Mouse (Mus musculus): ENCODE data around the gene 4930432M17Rik.
A peak's percentile ranks its signal among the peaks of the same experiment; 100 is the strongest.

4930432M17Rik gene

DNA sequence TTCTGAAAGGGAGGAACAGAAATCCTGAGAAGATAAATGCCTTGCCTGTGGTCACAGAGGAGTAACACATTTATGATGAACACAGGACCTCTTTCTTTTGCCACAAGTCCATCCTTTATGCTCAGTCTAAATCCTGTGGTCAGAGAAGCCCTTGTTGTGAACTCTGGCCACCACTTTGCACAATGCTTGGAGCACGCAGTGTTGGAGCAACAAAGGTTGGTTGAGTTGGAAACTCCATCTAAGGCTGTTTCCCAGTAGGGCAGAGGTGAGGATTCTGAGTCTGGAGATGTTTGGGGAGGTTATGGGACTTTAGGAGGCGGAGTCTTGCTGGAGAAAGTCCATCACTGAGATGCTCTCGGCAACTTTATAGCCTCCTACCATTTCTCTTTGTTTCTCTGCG lies 36.5 kb downstream of the 4930432M17Rik start:
- DNase-seq (ENCODE audit: inconsistent ontology term): peak; percentile 75

GRCm38 (mm10) chr3:121710894-121711531 lies 40.5 kb downstream of the 4930432M17Rik start:
- no peak for DNase-seq (ENCODE audit: inconsistent ontology term)

DNA sequence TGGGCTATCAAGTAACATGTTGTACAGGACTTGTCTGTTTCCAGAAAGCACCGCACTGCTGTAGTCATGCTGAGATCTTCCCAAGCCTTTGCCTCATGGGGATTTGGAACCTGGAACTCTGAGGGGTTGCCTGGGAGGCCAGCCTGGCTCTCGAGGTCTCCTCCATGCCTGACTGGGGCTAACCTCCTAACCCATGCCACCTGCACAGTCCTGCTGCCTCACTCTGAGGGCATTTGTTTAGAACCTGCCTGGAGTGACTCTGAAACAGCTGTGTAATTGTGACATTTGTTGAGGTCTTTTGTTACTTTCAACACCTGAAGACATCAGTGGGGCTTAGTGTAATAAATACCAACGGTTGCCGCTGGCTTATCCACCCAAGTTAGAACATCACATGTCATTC lies 41.7 kb downstream of the 4930432M17Rik start:
- DNase-seq (ENCODE audit: inconsistent ontology term): no peak

DNA sequence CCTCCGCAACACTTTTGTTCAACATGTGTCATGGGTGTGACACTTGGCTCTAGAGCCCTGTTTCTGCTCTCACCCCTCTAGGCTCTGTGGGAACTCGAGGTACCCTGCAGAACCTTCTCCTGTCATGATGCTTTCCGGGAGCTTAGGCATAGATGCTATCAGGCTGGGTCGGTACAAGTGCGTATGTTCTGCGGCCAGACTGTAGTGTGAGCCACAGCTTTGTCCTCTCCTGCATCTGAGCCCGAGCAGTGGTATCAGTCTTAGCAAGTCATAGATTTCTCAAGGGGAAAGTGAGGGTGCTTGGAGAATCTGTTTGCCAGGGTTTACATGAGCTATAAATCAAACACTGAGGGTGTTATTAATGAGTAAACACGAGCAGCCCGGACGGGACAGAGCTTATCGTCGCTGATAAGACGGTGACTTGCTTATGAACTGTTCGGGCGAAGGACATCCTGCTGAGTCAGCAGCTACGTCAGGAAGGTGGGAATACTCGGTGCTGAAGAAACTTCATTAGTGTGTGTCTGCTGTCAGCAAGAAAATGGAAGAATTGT lies 42.7 kb downstream of the 4930432M17Rik start:
- no peak for DNase-seq (ENCODE audit: inconsistent ontology term)

GRCm38 (mm10) chr3:121713816-121714215 lies 43.3 kb downstream of the 4930432M17Rik start:
- DNase-seq (ENCODE audit: inconsistent ontology term): peak; percentile 80

GRCm38 (mm10) chr3:121714461-121714860 lies 43.9 kb downstream of the 4930432M17Rik start:
- DNase-seq (ENCODE audit: inconsistent ontology term): no peak

DNA sequence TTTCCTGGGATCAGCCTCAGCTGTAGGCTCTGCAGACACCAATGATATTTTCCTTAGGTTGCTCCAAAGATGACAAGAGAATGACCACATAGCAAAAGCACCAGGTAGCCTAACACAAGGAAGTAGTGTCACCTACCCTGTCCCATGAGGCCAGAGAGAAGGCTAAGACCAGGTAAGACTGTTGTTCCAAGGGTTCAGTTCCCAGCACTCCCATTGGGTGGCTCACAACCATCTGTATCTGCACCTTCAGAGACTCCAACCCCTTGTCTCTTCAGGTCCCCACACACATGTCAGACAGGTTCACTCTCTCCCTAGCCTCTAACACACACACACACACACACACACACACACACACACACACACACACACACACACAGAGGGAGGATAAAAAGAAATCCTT lies 44.8 kb downstream of the 4930432M17Rik start:
- no peak for DNase-seq (ENCODE audit: inconsistent ontology term)

- no peak for DNase-seq (ENCODE audit: inconsistent ontology term)
These were observed 45.3 kb downstream of the 4930432M17Rik start for GRCm38 (mm10) chr3:121715741-121716459.

DNA sequence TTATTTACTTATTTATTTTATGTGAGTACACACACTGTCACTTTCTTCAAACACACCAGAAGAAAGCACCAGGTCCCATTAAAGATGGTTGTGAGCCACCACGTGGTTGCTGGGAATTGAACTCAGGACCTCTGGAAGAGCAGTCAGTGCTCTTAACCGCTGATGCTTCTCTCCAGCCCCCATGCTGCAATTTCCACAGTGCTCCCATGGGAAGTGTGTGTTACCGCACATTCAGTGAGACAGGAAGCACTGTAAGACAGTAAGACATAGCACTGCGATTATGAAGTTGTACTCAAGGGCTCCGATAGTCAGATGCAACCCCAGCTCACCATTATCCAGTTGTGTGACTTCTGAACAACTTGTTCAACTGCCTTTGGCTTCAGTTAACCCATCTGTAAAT lies 45.9 kb downstream of the 4930432M17Rik start:
- no peak for DNase-seq (ENCODE audit: inconsistent ontology term)

- DNase-seq (ENCODE audit: inconsistent ontology term): no peak
These were observed 48.1 kb downstream of the 4930432M17Rik start for GRCm38 (mm10) chr3:121718679-121719078.

DNA sequence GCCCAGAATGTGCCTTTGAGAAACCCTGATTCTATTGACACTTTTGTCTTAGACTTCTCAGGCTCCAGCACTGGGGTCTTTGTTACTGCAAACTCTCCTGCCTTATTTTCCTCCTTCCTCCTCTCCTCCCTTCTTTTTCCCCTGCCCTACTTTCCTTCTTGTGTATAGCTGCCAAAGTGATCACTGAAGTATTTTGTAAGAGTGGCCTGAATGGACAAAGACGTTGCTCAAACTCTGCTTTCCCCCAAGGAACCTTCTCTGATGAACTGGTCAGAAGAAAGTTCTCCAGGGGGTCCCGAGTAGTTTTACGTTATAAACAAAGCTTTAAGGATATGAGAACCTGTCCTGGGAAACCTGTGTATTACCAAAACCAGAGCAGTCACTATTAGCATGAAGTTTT lies 49.1 kb downstream of the 4930432M17Rik start:
- DNase-seq (ENCODE audit: inconsistent ontology term): no peak

DNA sequence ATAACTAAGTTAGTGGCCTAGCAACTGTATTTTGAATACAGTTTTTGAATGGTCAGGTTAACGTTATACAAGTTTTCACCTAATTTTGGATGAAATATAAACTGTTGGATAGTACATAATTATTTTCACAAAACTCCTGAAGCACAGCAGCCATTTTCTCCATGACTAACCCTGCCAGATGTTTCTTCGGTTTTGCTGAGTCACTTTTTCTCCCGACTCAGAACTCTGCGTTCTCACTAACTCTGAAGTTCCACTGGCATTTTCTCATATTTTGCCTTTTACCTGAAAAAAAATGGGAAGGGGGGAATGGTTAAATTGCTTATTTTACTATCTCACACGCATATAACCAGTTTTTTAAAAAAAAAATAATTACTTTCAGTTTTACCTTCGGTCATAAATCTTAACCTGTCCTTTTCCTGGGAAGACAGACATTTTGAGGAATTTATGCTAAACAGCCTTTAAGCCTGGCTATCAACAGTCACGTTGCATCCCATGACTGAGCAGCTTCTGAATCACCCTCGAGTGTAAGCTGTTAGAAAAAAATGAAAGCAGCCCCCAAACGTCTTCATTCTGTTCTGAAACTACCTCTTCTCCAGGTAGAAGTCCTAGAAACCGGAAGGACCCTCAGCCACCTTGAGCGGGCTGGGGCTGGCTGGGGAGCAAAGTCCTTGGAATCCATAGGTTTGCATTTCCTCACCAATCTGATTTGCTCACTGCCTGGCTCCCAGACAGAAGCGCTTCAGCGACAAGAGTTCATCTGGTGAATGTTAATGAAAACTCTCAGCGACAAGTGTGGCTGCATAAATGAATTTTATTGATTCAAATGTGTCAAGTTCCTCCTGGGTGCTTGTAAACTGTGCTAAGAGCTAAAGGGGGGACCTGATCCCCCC lies 50.5 kb downstream of the 4930432M17Rik start:
- DNase-seq (ENCODE audit: inconsistent ontology term): no peak

GRCm38 (mm10) chr3:121721691-121722070 lies 51.1 kb downstream of the 4930432M17Rik start:
- DNase-seq (ENCODE audit: inconsistent ontology term): no peak

DNA sequence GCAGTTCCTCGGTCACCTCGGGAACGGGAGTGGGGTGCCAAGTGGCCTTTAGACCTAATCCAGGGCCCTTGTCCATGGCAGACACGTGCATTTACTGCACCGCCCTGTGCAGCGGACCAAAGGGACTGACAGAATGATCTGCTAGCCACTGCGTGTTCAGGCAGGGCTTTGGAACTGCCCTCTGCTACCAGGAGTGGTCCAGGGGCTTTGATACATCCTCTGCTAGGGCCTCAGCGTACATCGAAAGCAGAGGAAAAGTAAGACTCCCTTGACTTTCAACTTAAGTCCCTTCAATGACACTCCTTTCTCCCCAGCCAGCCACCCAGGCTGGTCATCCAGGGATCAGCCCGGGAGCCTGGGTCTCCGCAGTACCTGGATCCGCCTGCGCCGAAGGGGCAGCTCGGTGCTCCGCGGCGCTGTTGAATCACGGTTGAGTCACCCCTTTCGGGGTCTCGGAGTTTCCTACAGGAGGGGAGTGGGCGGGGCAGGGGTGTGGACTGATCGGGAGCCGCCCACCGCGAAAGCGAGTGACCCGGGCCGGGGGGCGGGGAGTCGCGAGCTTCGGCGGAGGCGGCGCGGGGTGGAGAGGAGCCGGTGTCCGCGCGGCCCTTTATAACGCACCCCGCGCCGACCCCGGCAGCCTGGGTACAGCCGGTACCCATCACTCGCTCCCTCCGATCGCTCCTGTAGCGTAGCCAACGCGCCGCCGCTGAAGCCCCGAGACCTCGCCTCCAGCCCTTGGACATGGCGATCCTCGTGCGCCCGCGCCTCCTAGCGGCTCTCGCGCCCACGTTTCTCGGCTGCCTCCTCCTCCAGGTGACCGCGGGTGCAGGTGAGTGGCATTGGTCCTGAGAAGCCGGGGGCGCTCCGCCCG lies 52.6 kb downstream of the 4930432M17Rik start, which contains the start of gene F3:
Gene F3 (plus strand): TSS at position 567 of the 874 bp plus-strand sequence.
- peak; percentile 94 for DNase-seq (ENCODE audit: inconsistent ontology term)

GRCm38 (mm10) chr3:121723968-121724524 lies 53.5 kb downstream of the 4930432M17Rik start:
- DNase-seq (ENCODE audit: inconsistent ontology term): no peak

DNA sequence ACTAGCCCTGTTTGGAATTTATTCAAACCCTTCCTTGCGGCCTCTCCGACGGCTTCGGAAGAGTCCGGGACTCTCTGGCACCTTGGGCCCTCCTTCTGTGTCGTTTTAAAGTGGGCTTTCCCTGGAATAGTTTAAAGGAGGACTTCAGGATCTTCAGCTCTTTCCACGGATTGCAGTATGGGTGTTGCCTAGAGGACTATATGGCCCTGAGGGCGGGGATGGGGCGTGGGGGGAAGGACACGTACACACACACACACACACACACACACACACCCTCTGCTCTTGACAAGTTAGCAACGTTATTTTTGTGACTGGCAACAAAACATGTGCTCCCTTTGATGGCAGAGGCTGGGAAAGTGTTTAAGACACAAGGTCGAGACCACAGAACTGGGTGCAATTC lies 54.0 kb downstream of the 4930432M17Rik start:
- DNase-seq (ENCODE audit: inconsistent ontology term): no peak

GRCm38 (mm10) chr3:121725651-121726050 lies 55.1 kb downstream of the 4930432M17Rik start:
- DNase-seq (ENCODE audit: inconsistent ontology term): peak; percentile 73

GRCm38 (mm10) chr3:121729678-121730077 lies 59.1 kb downstream of the 4930432M17Rik start:
- DNase-seq (ENCODE audit: inconsistent ontology term): no peak

Data from Muller cell, postnatal 12 days (primary cell).